Mouse (Mus musculus) left cerebral cortex, adult 8-10 months (tissue): ENCODE data around the gene Slc5a4a. TPM values are rescaled to one million over a fixed set of nuclear protein-coding genes. Genes with fewer than 3 reads are reported as not detected.

Experiments used
- DNase-seq, 2 experiments: peaks; one replicate each; pipeline ENCODE4 v3.0.0; 2022; ENCODE audit warnings: low spot score in 2 of 2
- microRNA-seq, 2 experiments: library from miRNA; unstranded; fragments of <30 nt; microRNA quantifications; one replicate each; pipeline ENCODE4 v1.2.0; 2022
- total RNA-seq, 4 experiments: library from RNA; stranded (reverse); gene quantifications; 2 replicates each; pipeline ENCODE4 v1.2.4; 2022

Gene Slc5a4a
- total RNA-seq, 4 experiments from 2014 or later: not detected

DNA sequence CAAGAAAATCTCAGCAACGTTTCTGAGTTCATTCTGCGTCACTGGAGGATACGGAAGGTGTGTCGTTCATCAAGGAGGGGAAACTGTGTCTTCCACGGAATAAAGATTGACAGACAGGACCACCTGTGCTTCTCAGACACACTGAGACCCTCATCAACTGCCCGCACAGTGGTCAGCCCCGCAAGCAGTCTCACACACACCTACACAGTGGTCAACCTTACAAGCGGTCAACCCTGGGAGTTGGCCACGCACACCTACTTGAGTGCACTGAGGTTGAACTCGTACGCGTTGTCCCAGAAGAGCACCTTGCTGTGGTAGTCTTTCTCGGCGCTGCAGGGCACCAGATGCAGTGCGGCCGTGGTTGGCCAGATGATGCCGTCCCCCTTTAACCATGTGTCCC lies 69.8 kb downstream of the Slc5a4a start:
- DNase-seq: no peak

DNA sequence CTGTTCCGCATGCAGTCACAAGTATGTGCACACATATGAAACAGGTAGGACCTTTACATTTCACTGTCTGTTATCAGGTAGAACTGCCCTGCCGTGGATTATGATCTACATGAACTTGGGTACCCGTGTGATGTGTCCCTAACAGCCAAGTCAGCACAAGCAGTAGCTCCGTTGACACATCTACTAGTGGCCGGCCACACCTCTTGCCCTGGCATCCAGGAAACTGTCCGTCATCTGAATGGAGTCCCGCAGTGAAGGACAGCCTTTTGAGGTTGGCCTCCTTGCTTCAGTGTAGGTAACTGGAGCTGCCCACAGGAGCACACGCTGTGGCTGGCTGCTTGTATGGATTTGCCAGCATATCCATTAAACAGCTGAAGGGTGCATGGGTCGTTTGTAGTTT lies 71.0 kb downstream of the Slc5a4a start:
- no peak for DNase-seq

- no peak for DNase-seq
These were observed 78.7 kb downstream of the Slc5a4a start for GRCm38 (mm10) chr10:76225944-76226343.

- DNase-seq: no peak
These were observed 82.4 kb downstream of the Slc5a4a start for GRCm38 (mm10) chr10:76229627-76230026.

- peak; percentile 76 to 90 for DNase-seq
These were observed 90.3 kb downstream of the Slc5a4a start, which contains the start of gene Prmt2 for GRCm38 (mm10) chr10:76237341-76238225. Gene Prmt2 (minus strand): TSS chr10:76237865.

Small RNA genes lying within 50 kb of the gene (microRNA-seq; reads per million reads assigned to microRNA genes)
- gene Mir678: 0 reads per million in 2 experiments

Other genes with a start within 250 kb of the Slc5a4a start
- 10 to 100 TPM; 85.8 to 88.5 (median 86.4) TPM for gene Smarcb1, start 225.8 kb upstream of the Slc5a4a start, total RNA-seq
- gene Chchd10, start 214.3 kb upstream of the Slc5a4a start, total RNA-seq: 100 to 1,000 TPM; 356 to 427 (median 392) TPM
- gene Mmp11, start 211.0 kb upstream of the Slc5a4a start, total RNA-seq: 1 to 10 TPM; 1.5 to 3.0 (median 1.7) TPM
- gene Gm867, start 206.8 kb upstream of the Slc5a4a start, total RNA-seq: under 1 TPM; 0.41 to 0.91 (median 0.70) TPM
- gene Vpreb3, start 204.4 kb upstream of the Slc5a4a start, total RNA-seq: not detected
- under 1 TPM in 1 of 4 experiments, not detected in 3; 0.27 TPM for gene Gm5134, start 192.9 kb upstream of the Slc5a4a start, total RNA-seq
- gene Zfp280b, start 114.8 kb upstream of the Slc5a4a start, total RNA-seq: 10 to 100 TPM; 13.4 to 16.5 (median 15.6) TPM
- gene Slc5a4b, start 36.5 kb upstream of the Slc5a4a start, total RNA-seq: under 1 TPM in 1 of 4 experiments, not detected in 3; 0.09 TPM
- 10 to 100 TPM; 46.5 to 57.7 (median 56.5) TPM for gene Prmt2, start 90.4 kb downstream of the Slc5a4a start, total RNA-seq
- 100 to 1,000 TPM; 175 to 204 (median 187) TPM for gene S100b, start 106.4 kb downstream of the Slc5a4a start, total RNA-seq
- gene Dip2a, start 197.8 kb downstream of the Slc5a4a start, total RNA-seq: 10 to 100 TPM; 62.9 to 72.8 (median 64.5) TPM